8 mouse cellular contexts compared by ENCODE assay signal in the genomic region with DNA sequence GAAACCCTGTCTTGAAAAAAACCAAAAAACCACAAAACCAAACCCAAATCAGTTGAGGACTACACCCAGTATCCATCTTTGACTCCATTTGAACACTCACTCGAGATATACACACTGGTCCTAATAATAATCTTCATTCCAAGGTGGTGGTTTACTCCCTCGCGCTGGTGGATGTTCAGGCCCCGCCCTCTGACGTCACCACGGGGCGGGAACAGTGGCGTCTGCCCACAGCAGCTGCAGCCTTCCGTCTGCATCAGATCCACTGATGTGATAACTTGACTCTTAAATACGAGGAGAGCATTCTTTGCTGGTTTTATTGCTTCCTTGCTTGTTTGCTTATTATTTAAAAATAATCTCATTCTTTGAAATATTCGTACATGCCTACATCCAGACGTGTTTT. TPM values are rescaled to one million over a fixed set of nuclear protein-coding genes. Genes with fewer than 3 reads are reported as not detected.
DNase-seq lines count a peak whose midpoint lies in the region; ATAC-seq and TF ChIP-seq lines count a peak whose summit lies in the region.

No protein-coding gene starts in this region.

- no peak for TF ChIP-seq CTCF in layer of hippocampus, adult 2 months (conservative IDR thresholded peaks at IDR 0.05)
- TF ChIP-seq CTCF in cortical plate, adult 2 months (IDR thresholded peaks at IDR 0.05; ENCODE audit: extremely low read depth, insufficient read depth, low read length): no peak
- TF ChIP-seq CTCF in intestine, postnatal 0 days (IDR thresholded peaks at IDR 0.05; ENCODE audit: low read depth): no peak
- no peak for TF ChIP-seq CTCF in lung, adult 2 months (IDR thresholded peaks at IDR 0.05; ENCODE audit: insufficient read depth, low read length)

- no peaks in the 10 kb centered on the region for H3K36me3 ChIP-seq in intestine, postnatal 0 days (ENCODE audit: control insufficient read depth, insufficient read depth)
- H3K36me3 ChIP-seq in neural tube, embryonic 13.5 days: no peaks in the 10 kb centered on the region

- peak overlapping the region; percentile 18; the same call in 1 of the 2 replicates for H3K27ac ChIP-seq in layer of hippocampus, adult 2 months
- no peak overlapping the region for H3K27ac ChIP-seq in cortical plate, adult 2 months (ENCODE audit: insufficient read depth, low read length)
- no peak overlapping the region for H3K27ac ChIP-seq in intestine, postnatal 0 days (ENCODE audit: low read depth, low read length)
- no peak overlapping the region for H3K27ac ChIP-seq in neural tube, embryonic 13.5 days (replicated peaks)

- intact Hi-C loops in gastrocnemius, postnatal 36 days (cut with DNase I): loop anchor here (5.0 kb wide), 2 partner anchors 45 to 120 kb away; no protein-coding TSS in a partner anchor

- H3K4me3 ChIP-seq in layer of hippocampus, adult 2 months: peak overlapping the region; percentile 17; the same call in 1 of the 2 replicates
- H3K4me3 ChIP-seq in cortical plate, adult 2 months (ENCODE audit: insufficient read depth, low read length): no peak overlapping the region
- H3K4me3 ChIP-seq in intestine, postnatal 0 days (ENCODE audit: low read depth, low read length): no peak overlapping the region
- H3K4me3 ChIP-seq in lung, adult 2 months (replicated peaks; ENCODE audit: extremely low read depth, low read depth, low read length): no peak overlapping the region
- H3K4me3 ChIP-seq in neural tube, embryonic 13.5 days: no peak overlapping the region

- H3K9ac ChIP-seq in intestine, postnatal 0 days (ENCODE audit: low read depth, low read length): no peak overlapping the region
- H3K9ac ChIP-seq in neural tube, embryonic 13.5 days: no peak overlapping the region

- H3K9me3 ChIP-seq in intestine, postnatal 0 days (ENCODE audit: control insufficient read depth): no peaks in the 10 kb centered on the region
- no peaks in the 10 kb centered on the region for H3K9me3 ChIP-seq in neural tube, embryonic 13.5 days

- H3K4me2 ChIP-seq in intestine, postnatal 0 days (replicated peaks; ENCODE audit: low read depth): peak overlapping the region; percentile 30; the same call in 1 of the 2 replicates
- peak overlapping the region; percentile 34 for H3K4me2 ChIP-seq in neural tube, embryonic 13.5 days

- no peaks in the 10 kb centered on the region for H3K4me1 ChIP-seq in cortical plate, adult 2 months (ENCODE audit: control insufficient read depth, insufficient read depth, low read length)
- no peaks in the 10 kb centered on the region for H3K4me1 ChIP-seq in intestine, postnatal 0 days (replicated peaks; ENCODE audit: control insufficient read depth, insufficient read depth, low read length)
- H3K4me1 ChIP-seq in lung, adult 2 months (ENCODE audit: control insufficient read depth, insufficient read depth, low read length): 0 out of 2 replicates have a peak, but pooled peaks cover 2% of the 10 kb centered on the region
- H3K4me1 ChIP-seq in neural tube, embryonic 13.5 days (replicated peaks): peaks cover 4% of the 10 kb centered on the region

- TF ChIP-seq POLR2A in cortical plate, adult 2 months (IDR thresholded peaks at IDR 0.05; ENCODE audit: extremely low read depth, insufficient read depth, low read length): 0 out of 2 replicates have a peak, but pooled peaks have one; percentile 24
- TF ChIP-seq POLR2A in lung, adult 2 months (IDR thresholded peaks at IDR 0.05; ENCODE audit: borderline replicate concordance, extremely low read depth, low read depth, low read length): no peak

- DNase-seq in layer of hippocampus, adult 2 months (ENCODE audit: low spot score in 2 of 2): peak; percentile 41 to 60
- DNase-seq in layer of hippocampus, adult 9-10 months (ENCODE audit: low spot score): no peak
- peak; percentile 52 to 66 for DNase-seq in gastrocnemius, postnatal 36 days
- peak; percentile 41 for DNase-seq in lung, adult 2 months
- peak; percentile 89 for DNase-seq in thymus, postnatal 0 days (ENCODE audit: low spot score)

- 2% methylated on average over 12 of the region's 12 CpGs for WGBS in intestine, postnatal 0 days
- 3% methylated on average over 12 of the region's 12 CpGs for WGBS in lung, adult 2 months
- WGBS in neural tube, embryonic 13.5 days: 5% methylated on average over 12 of the region's 12 CpGs

- no peak; the same call in 1 of the 2 replicates for ATAC-seq in intestine, postnatal 0 days
- ATAC-seq in neural tube, embryonic 13.5 days (ENCODE audit: low read depth): 0 out of 2 replicates have a peak, but pooled peaks have one; percentile 52

- no peaks in the 10 kb centered on the region for H3K27me3 ChIP-seq in intestine, postnatal 0 days (replicated peaks; ENCODE audit: control insufficient read depth, insufficient read depth, low read length)
- H3K27me3 ChIP-seq in neural tube, embryonic 13.5 days: peaks cover 8% of the 10 kb centered on the region

RNA-seq across cellular contexts. Expression of gene Pnpla1, which starts 24.1 kb away (rescaled TPM):
- under 1 TPM; 0.49 to 0.56 TPM for total RNA-seq in layer of hippocampus, adult 2 months (2021)
- polyA plus RNA-seq in cortical plate, adult 2 months (2012; rRNA removed): 0.32 and 0.40 TPM in 2 replicates
- not detected for total RNA-seq in gastrocnemius, postnatal 36 days (2021)
- 0.12 and 0.20 TPM in 2 replicates for polyA plus RNA-seq in intestine, postnatal 0 days (2015; fragmentation: Nextera tagmentation; extraction: Ambion mirVana)
- polyA plus RNA-seq in lung, adult 2 months (2012; rRNA removed): 0.12 and 3.9 TPM in 2 replicates
- polyA plus RNA-seq in neural tube, embryonic 13.5 days (2015; fragmentation: Nextera tagmentation; extraction: Ambion mirVana): not detected in 2 replicates
- polyA plus RNA-seq in thymus, postnatal 0 days (2015; fragmentation: Nextera tagmentation; extraction: Ambion mirVana): 0.10 TPM in 1 of 2 replicates, not detected in the other

RNA-seq across cellular contexts. Expression of gene 4930539E08Rik, which starts 32.8 kb away (rescaled TPM):
- 1 to 10 TPM; 4.0 to 4.1 TPM for total RNA-seq in layer of hippocampus, adult 2 months (2021)
- polyA plus RNA-seq in cortical plate, adult 2 months (2012; rRNA removed): 7.6 and 7.9 TPM in 2 replicates
- not detected for total RNA-seq in gastrocnemius, postnatal 36 days (2021)
- polyA plus RNA-seq in intestine, postnatal 0 days (2015; fragmentation: Nextera tagmentation; extraction: Ambion mirVana): 2.9 and 3.5 TPM in 2 replicates
- polyA plus RNA-seq in lung, adult 2 months (2012; rRNA removed): 0.05 and 0.14 TPM in 2 replicates
- polyA plus RNA-seq in neural tube, embryonic 13.5 days (2015; fragmentation: Nextera tagmentation; extraction: Ambion mirVana): 0.25 and 0.29 TPM in 2 replicates
- polyA plus RNA-seq in thymus, postnatal 0 days (2015; fragmentation: Nextera tagmentation; extraction: Ambion mirVana): 1.4 and 2.2 TPM in 2 replicates
